Mouse (Mus musculus): ENCODE data around the gene Jtb. TPM values are rescaled to one million over a fixed set of nuclear protein-coding genes. Genes with fewer than 3 reads are reported as not detected.
A peak's percentile ranks its signal among the peaks of the same experiment; 100 is the strongest.

Gene Jtb
- 84.4 and 91.7 TPM in 2 replicates for polyA plus RNA-seq (2012; rRNA removed)

DNA sequence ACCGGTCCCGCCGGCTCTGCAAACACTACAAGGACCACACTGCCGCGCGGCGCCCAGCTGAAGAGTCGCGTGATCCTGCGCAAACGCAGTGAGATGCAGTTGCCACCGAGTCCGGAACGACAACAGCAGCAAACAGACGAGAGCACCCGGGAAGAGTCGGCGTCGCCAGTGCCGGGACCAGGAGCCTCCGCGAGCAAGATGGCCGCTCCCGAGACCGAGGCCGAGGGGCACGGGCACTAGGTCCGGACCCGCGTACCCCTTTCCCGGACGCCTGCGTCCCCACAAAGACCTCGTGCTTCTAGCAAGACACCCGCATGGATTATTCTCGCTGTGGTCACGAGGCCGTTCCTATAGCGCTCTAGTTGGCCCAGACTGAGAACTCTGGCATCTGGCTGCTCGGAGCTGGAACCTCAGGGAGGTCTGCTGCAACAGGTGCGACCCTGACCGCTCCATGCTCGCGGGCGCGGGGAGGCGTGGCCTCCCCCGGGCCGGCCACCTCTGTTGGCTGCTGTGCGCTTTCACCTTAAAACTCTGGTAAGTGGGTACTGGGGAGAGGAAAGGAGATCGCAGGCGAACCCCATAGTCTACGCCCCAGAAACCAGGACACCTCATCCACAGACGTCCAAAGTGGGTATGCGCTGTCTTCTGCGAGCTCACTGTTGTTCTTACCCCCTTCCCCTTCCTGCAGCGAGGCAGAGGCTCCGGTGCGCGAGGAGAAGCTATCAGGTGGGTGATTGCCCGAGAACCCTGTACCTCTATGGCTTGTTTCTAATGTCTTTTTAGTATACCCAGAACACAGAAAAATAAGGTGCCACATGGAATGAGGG lies at the start of gene Jtb:
Gene Jtb (plus strand): TSS at position 91 of the 827 bp plus-strand sequence.
- Histone ChIP-seq H3K27me3 (ENCODE audit: control insufficient read depth, insufficient read depth, low read length) (no peaks in the 10 kb centered on the region), H3K4me3 (ENCODE audit: control insufficient read depth, insufficient read depth, low read length) (peak within 1 kb of the TSS; percentile 79), H3K4me1 (replicated peaks; ENCODE audit: control insufficient read depth, insufficient read depth, low read length) (peaks cover 8% of the 10 kb centered on the region; the same call in 1 of the 2 replicates), H3K27ac (ENCODE audit: control insufficient read depth, insufficient read depth, low read length) (peak within 1 kb of the TSS; percentile 82), H3K36me3 (ENCODE audit: control insufficient read depth, insufficient read depth, low read length) (peaks cover 13% of the 10 kb centered on the region)
- TF ChIP-seq CTCF (IDR thresholded peaks at IDR 0.05; ENCODE audit: borderline replicate concordance, control insufficient read depth, extremely low read depth, insufficient read depth, low read length, poor library complexity) (0 out of 2 replicates have a peak, but pooled peaks have one; percentile 54), POLR2A (IDR thresholded peaks at IDR 0.05; ENCODE audit: control insufficient read depth, extremely low read depth, insufficient read depth, low read length, poor library complexity) (peak; percentile 88)
- peak; percentile 90 for DNase-seq
- under 1% methylated on average over 61 of the region's 61 CpGs for WGBS

DNA sequence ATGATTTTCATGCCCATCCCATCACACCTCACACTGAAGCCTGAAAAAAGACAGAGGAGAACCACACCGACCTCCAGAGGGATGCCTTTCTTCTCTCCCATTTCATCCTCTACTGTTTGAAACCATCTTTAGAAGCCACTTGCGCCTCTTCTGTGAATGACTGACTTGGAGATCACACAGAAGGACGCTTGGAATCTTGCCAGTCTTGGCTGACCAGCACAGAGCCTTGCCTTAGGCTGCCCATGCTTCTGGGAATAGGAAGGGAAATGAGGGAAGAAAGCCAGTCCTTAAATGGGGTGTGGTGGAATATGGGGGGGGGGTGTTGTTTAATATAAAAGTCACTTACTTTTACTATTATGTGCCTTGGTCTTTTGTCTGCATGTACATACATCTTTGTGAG lies 47.8 kb upstream of the Jtb start:
- Histone ChIP-seq H3K27ac (ENCODE audit: control insufficient read depth, insufficient read depth, low read length) (no peak overlapping the region), H3K27me3 (ENCODE audit: control insufficient read depth, insufficient read depth, low read length) (no peaks in the 10 kb centered on the region), H3K36me3 (ENCODE audit: control insufficient read depth, insufficient read depth, low read length) (no peaks in the 10 kb centered on the region), H3K4me3 (ENCODE audit: control insufficient read depth, insufficient read depth, low read length) (no peak overlapping the region), H3K4me1 (replicated peaks; ENCODE audit: control insufficient read depth, insufficient read depth, low read length) (no peaks in the 10 kb centered on the region)
- 90% methylated on average over 3 of the region's 3 CpGs for WGBS
- TF ChIP-seq POLR2A (IDR thresholded peaks at IDR 0.05; ENCODE audit: control insufficient read depth, extremely low read depth, insufficient read depth, low read length, poor library complexity) (no peak), CTCF (IDR thresholded peaks at IDR 0.05; ENCODE audit: borderline replicate concordance, control insufficient read depth, extremely low read depth, insufficient read depth, low read length, poor library complexity) (no peak)
- DNase-seq, result no peak

DNA sequence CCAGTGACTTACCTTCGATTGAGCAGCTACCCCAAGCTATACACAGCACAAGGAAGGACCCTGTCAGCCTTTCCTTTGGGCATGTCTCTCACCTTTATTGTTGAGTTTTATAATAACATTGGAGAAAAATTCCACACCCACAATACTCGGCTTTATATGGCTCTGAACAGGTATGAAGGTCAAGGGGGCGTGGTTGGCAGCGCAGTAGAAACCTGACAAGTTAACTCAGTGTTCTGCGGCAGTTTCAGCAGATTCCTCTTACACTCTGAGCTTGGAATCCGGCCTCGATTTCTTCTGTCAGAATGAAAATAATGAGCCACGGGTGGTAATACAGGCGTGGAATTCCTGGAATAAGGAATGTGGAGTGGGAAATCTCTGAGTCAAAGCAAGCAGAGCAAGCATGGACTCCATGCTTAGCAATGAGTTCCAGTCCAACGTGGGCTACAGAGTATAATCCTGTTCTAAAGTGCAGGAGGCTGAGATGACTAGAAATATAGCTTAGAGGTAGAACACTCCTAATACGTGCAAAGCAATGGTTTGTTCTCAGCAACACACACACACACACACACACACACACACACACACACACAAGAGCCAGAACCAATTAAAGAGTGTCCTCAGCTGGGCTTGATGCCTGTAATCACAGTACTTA lies 40.4 kb upstream of the Jtb start:
- Histone ChIP-seq H3K27me3 (ENCODE audit: control insufficient read depth, insufficient read depth, low read length) (no peaks in the 10 kb centered on the region), H3K4me3 (ENCODE audit: control insufficient read depth, insufficient read depth, low read length) (no peak overlapping the region), H3K36me3 (ENCODE audit: control insufficient read depth, insufficient read depth, low read length) (no peaks in the 10 kb centered on the region), H3K4me1 (replicated peaks; ENCODE audit: control insufficient read depth, insufficient read depth, low read length) (no peaks in the 10 kb centered on the region), H3K27ac (ENCODE audit: control insufficient read depth, insufficient read depth, low read length) (no peak overlapping the region)
- TF ChIP-seq POLR2A (IDR thresholded peaks at IDR 0.05; ENCODE audit: control insufficient read depth, extremely low read depth, insufficient read depth, low read length, poor library complexity), result no peak
- TF ChIP-seq CTCF (IDR thresholded peaks at IDR 0.05; ENCODE audit: borderline replicate concordance, control insufficient read depth, extremely low read depth, insufficient read depth, low read length, poor library complexity), result no peak
- no peak for DNase-seq
- 88% methylated on average over 11 of the region's 11 CpGs for WGBS

DNA sequence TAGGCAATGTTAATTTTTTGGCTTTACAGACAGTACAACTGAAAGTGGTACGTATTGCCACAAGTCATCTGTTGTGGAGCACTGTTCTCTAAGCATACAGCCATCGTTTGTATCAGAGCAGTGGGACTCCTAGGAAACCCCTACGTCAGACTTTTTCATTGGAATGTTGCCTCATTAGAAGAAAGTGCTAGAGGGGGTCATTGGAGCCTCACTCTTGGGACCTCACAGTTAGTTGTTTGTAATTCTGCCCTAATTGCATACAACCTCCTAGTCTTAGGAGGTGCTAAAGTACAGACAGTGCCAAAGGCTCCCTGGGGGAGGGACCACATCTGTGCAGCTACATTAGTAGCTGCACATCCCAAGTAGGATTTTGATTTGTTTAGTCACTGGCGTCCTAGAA lies 36.6 kb upstream of the Jtb start:
- Histone ChIP-seq H3K27ac (ENCODE audit: control insufficient read depth, insufficient read depth, low read length) (no peak overlapping the region), H3K27me3 (ENCODE audit: control insufficient read depth, insufficient read depth, low read length) (no peaks in the 10 kb centered on the region), H3K4me1 (replicated peaks; ENCODE audit: control insufficient read depth, insufficient read depth, low read length) (no peaks in the 10 kb centered on the region), H3K36me3 (ENCODE audit: control insufficient read depth, insufficient read depth, low read length) (no peaks in the 10 kb centered on the region), H3K4me3 (ENCODE audit: control insufficient read depth, insufficient read depth, low read length) (no peak overlapping the region)
- WGBS, result 90% methylated on average over 4 of the region's 4 CpGs
- TF ChIP-seq CTCF (IDR thresholded peaks at IDR 0.05; ENCODE audit: borderline replicate concordance, control insufficient read depth, extremely low read depth, insufficient read depth, low read length, poor library complexity) (no peak), POLR2A (IDR thresholded peaks at IDR 0.05; ENCODE audit: control insufficient read depth, extremely low read depth, insufficient read depth, low read length, poor library complexity) (no peak)
- DNase-seq, result no peak

DNA sequence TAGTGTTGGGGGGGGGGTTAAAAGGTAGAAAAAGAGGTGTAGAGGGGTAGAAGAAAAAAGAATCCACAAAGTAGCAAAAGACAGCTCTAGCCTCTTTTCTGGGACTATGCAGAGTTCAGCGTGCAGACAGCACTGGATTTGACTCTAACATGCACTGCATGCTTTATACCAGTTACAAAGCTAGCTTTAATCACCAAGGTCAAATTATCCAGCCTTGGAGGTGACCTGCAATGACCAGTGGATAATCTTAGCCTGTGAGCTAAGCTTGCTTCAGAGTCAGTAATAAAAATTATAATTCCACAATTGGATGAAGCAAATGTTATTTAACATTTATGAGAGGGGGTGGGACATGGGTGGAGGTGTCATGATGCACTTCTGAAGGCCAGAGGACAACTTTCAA lies 35.8 kb upstream of the Jtb start:
- Histone ChIP-seq H3K27ac (ENCODE audit: control insufficient read depth, insufficient read depth, low read length) (no peak overlapping the region), H3K36me3 (ENCODE audit: control insufficient read depth, insufficient read depth, low read length) (no peaks in the 10 kb centered on the region), H3K4me3 (ENCODE audit: control insufficient read depth, insufficient read depth, low read length) (no peak overlapping the region), H3K4me1 (replicated peaks; ENCODE audit: control insufficient read depth, insufficient read depth, low read length) (no peaks in the 10 kb centered on the region), H3K27me3 (ENCODE audit: control insufficient read depth, insufficient read depth, low read length) (no peaks in the 10 kb centered on the region)
- WGBS, result 68% methylated on average over 1 of the region's 1 CpGs
- TF ChIP-seq POLR2A (IDR thresholded peaks at IDR 0.05; ENCODE audit: control insufficient read depth, extremely low read depth, insufficient read depth, low read length, poor library complexity) (no peak), CTCF (IDR thresholded peaks at IDR 0.05; ENCODE audit: borderline replicate concordance, control insufficient read depth, extremely low read depth, insufficient read depth, low read length, poor library complexity) (no peak)
- DNase-seq, result no peak

DNA sequence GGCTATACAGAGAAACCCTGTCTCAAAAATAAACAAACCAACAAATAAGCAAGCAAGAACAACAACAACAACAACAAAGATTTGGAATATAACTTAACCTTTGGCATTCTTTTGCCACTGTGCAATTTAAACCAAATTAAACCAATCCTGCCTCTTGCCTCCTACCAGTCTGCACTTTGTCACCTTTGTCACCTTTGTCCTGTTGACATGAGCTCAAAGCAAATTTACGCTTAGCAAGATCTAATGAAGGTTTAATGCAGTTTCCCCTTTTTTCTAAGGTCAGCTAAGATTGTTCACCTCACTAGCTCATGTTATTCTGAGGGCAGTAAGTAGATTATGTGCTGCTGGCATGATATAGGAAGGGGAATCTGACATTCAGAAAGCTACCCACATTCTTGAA lies 33.8 kb upstream of the Jtb start:
- no peak overlapping the region for H3K4me3 ChIP-seq (ENCODE audit: control insufficient read depth, insufficient read depth, low read length)
- H3K36me3 ChIP-seq (ENCODE audit: control insufficient read depth, insufficient read depth, low read length), result no peaks in the 10 kb centered on the region
- no peak for DNase-seq
- 96% methylated on average over 1 of the region's 1 CpGs for WGBS
- no peaks in the 10 kb centered on the region for H3K27me3 ChIP-seq (ENCODE audit: control insufficient read depth, insufficient read depth, low read length)
- TF ChIP-seq POLR2A (IDR thresholded peaks at IDR 0.05; ENCODE audit: control insufficient read depth, extremely low read depth, insufficient read depth, low read length, poor library complexity) (no peak), CTCF (IDR thresholded peaks at IDR 0.05; ENCODE audit: borderline replicate concordance, control insufficient read depth, extremely low read depth, insufficient read depth, low read length, poor library complexity) (no peak)
- H3K4me1 ChIP-seq (replicated peaks; ENCODE audit: control insufficient read depth, insufficient read depth, low read length), result no peaks in the 10 kb centered on the region
- no peak overlapping the region for H3K27ac ChIP-seq (ENCODE audit: control insufficient read depth, insufficient read depth, low read length)
